Comparison of ENCODE assay signal across 24 mouse cellular contexts in genomic region chr14:32093018-32093417, GRCm38 (mm10). TPM values are rescaled to one million over a fixed set of nuclear protein-coding genes. Genes with fewer than 3 reads are reported as not detected.
"Had no signal": no experiment of that assay in that cellular context is flagged by ENCODE, and none has a peak within 500 bp of the region (broad histone marks: within the 10 kb centered on the region; RNA-seq: fewer than 3 reads in every experiment).

No protein-coding gene starts in this region.

- H3K9ac ChIP-seq: kidney, embryonic 15.5 days; limb, embryonic 13.5 days; midbrain, embryonic 15.5 days; neural tube, embryonic 12.5 days had no signal

- H3K4me2 ChIP-seq: kidney, embryonic 15.5 days; limb, embryonic 13.5 days; midbrain, embryonic 11.5 days; midbrain, embryonic 15.5 days; neural tube, embryonic 12.5 days had no signal

- H3K4me1 ChIP-seq: midbrain, embryonic 15.5 days; neural tube, embryonic 12.5 days had no signal

- H3K27me3 ChIP-seq: kidney, embryonic 15.5 days; limb, embryonic 13.5 days; megakaryocyte, embryonic 14.5 days; midbrain, embryonic 15.5 days; neural tube, embryonic 12.5 days had no signal

- H3K9me3 ChIP-seq: kidney, embryonic 15.5 days; limb, embryonic 13.5 days; megakaryocyte, embryonic 14.5 days; midbrain, embryonic 15.5 days; neural tube, embryonic 12.5 days had no signal

- H3K4me3 ChIP-seq: kidney, embryonic 15.5 days; limb, embryonic 13.5 days; midbrain, embryonic 15.5 days; neural tube, embryonic 12.5 days had no signal

- H3K27ac ChIP-seq: kidney, embryonic 15.5 days; limb, embryonic 13.5 days; midbrain, embryonic 15.5 days; neural tube, embryonic 12.5 days had no signal

- DNase-seq: kidney, adult 2 months; kidney, postnatal 14 days; left cerebral cortex, postnatal 4 days; lung, adult 2 months; retina, postnatal 1 day; right cerebral cortex, postnatal 4 days; spleen, adult 18-20 months; thymus, adult 18-20 months had no signal

- ATAC-seq: lung, postnatal 0 days; midbrain, embryonic 15.5 days had no signal

RNA-seq across cellular contexts. Expression of gene Msmb, which starts 48.8 kb away (rescaled TPM):
- total RNA-seq: layer of hippocampus, adult 8-10 months; layer of hippocampus, postnatal 14 days; left cerebral cortex, adult 18-20 months; left cerebral cortex, postnatal 10 days; left cerebral cortex, postnatal 4 days; monocyte, adult 5-6 weeks; neutrophil, adult 5-6 weeks had no signal
- polyA plus RNA-seq: kidney, adult 2 months; kidney, embryonic 15.5 days; large intestine, adult 2 months; limb, embryonic 13.5 days; lung, adult 2 months; lung, postnatal 0 days; macrophage; midbrain, embryonic 11.5 days; midbrain, embryonic 15.5 days; neural tube, embryonic 12.5 days; stomach, embryonic 14.5 days had no signal
